Mouse (Mus musculus) bone marrow macrophage, adult 2 months (primary cell): Measurements from ENCODE around the gene Qdpr.

Experiments
- CTCF ChIP-seq: IDR thresholded peaks from 2 replicates; pipeline ENCODE4 v1.5.1; 2012; ENCODE audit warnings: low read depth, mild to moderate bottlenecking, low read length, moderate library complexity
- POLR2A ChIP-seq: IDR thresholded peaks from 2 replicates; pipeline ENCODE4 v1.6.1; 2012; ENCODE audit warnings: mild to moderate bottlenecking, low read depth, low read length, borderline replicate concordance

- TF ChIP-seq CTCF = no peak
- no peak for TF ChIP-seq POLR2A
These were observed 24.2 kb upstream of the Qdpr start for GRCm38 (mm10) chr5:45474215-45474614.
